Mouse (Mus musculus): ENCODE measurements around the gene Foxd2.

The Foxd2 gene

GRCm38 (mm10) chr4:114908829-114909601, at the start of gene Foxd2:
Gene Foxd2, minus strand, starts transcription at chr4:114908873.
- peak; percentile 97 for DNase-seq (ENCODE audit: low spot score)

- DNase-seq (ENCODE audit: low spot score): no peak
These were observed 49.6 kb upstream of the Foxd2 start for GRCm38 (mm10) chr4:114958231-114958630.

- no peak for DNase-seq (ENCODE audit: low spot score)
These were observed 48.7 kb upstream of the Foxd2 start for GRCm38 (mm10) chr4:114957403-114957802.

GRCm38 (mm10) chr4:114953172-114953571, 44.5 kb upstream of the Foxd2 start:
- DNase-seq (ENCODE audit: low spot score): no peak

- no peak for DNase-seq (ENCODE audit: low spot score)
These were observed 39.3 kb upstream of the Foxd2 start for GRCm38 (mm10) chr4:114947852-114948481.

- peak; percentile 76 for DNase-seq (ENCODE audit: low spot score)
These were observed 38.7 kb upstream of the Foxd2 start for GRCm38 (mm10) chr4:114947395-114947794.

- no peak for DNase-seq (ENCODE audit: low spot score)
These were observed 37.7 kb upstream of the Foxd2 start for GRCm38 (mm10) chr4:114946416-114946815.

- DNase-seq (ENCODE audit: low spot score): no peak
These were observed 36.3 kb upstream of the Foxd2 start for GRCm38 (mm10) chr4:114945021-114945420.

GRCm38 (mm10) chr4:114942583-114942982, 33.9 kb upstream of the Foxd2 start:
- no peak for DNase-seq (ENCODE audit: low spot score)

- no peak for DNase-seq (ENCODE audit: low spot score)
These were observed 33.4 kb upstream of the Foxd2 start for GRCm38 (mm10) chr4:114942112-114942511.

GRCm38 (mm10) chr4:114941311-114941710, 32.6 kb upstream of the Foxd2 start:
- no peak for DNase-seq (ENCODE audit: low spot score)

- DNase-seq (ENCODE audit: low spot score): no peak
These were observed 29.6 kb upstream of the Foxd2 start for GRCm38 (mm10) chr4:114938248-114938647.

- DNase-seq (ENCODE audit: low spot score): no peak
These were observed 28.9 kb upstream of the Foxd2 start for GRCm38 (mm10) chr4:114937459-114938047.

GRCm38 (mm10) chr4:114934188-114934587, 25.5 kb upstream of the Foxd2 start:
- no peak for DNase-seq (ENCODE audit: low spot score)

- DNase-seq (ENCODE audit: low spot score): no peak
These were observed 24.1 kb upstream of the Foxd2 start for GRCm38 (mm10) chr4:114932747-114933146.

- DNase-seq (ENCODE audit: low spot score): no peak
These were observed 20.5 kb upstream of the Foxd2 start for GRCm38 (mm10) chr4:114929155-114929554.

- no peak for DNase-seq (ENCODE audit: low spot score)
These were observed 17.2 kb upstream of the Foxd2 start, which contains the start of gene Foxe3 for GRCm38 (mm10) chr4:114925917-114926312. Gene Foxe3, minus strand, starts transcription at chr4:114926013.

- peak; percentile 9 for DNase-seq (ENCODE audit: low spot score)
These were observed 16.6 kb upstream of the Foxd2 start for GRCm38 (mm10) chr4:114924971-114925916.

- DNase-seq (ENCODE audit: low spot score): peak; percentile 51
These were observed 8.4 kb upstream of the Foxd2 start for GRCm38 (mm10) chr4:114917091-114917490.

GRCm38 (mm10) chr4:114916056-114916455, 7.4 kb upstream of the Foxd2 start:
- no peak for DNase-seq (ENCODE audit: low spot score)

GRCm38 (mm10) chr4:114913594-114913962, 4.9 kb upstream of the Foxd2 start:
- DNase-seq (ENCODE audit: low spot score): peak; percentile 35
